Mouse (Mus musculus) erythroblast, embryonic 14.5 days (primary cell): ENCODE measurements around the gene Tspan18.

Experiments
- GATA1 ChIP-seq: IDR thresholded peaks from 2 replicates; pipeline ENCODE4 v1.6.1; 2012; ENCODE audit warnings: low read length, inconsistent platforms, mixed read lengths
- TAL1 ChIP-seq: IDR thresholded peaks from 3 replicates; pipeline ENCODE4 v1.6.1; 2012; ENCODE audit warnings: low read length, inconsistent platforms, mixed read lengths

- no peak for TF ChIP-seq GATA1
- TF ChIP-seq TAL1, result no peak
Observed at GRCm38 (mm10) chr2:93188020-93188760, 146.1 kb downstream of the Tspan18 start.
